Mouse (Mus musculus) kidney, adult 9 months (tissue): ENCODE data around the gene Npdc1.

ENCODE experiments used
- DNase-seq: peaks from one replicate; pipeline ENCODE4 v3.0.0; 2022

Gene Npdc1

GRCm38 (mm10) chr2:25399051-25399450, at the start of gene Npdc1:
Gene Npdc1 (plus strand): TSS chr2:25399351.
- no peak for DNase-seq

- DNase-seq: no peak
Observed at GRCm38 (mm10) chr2:25349499-25349898, 49.7 kb upstream of the Npdc1 start.

- no peak for DNase-seq
Observed at GRCm38 (mm10) chr2:25350701-25351100, 48.5 kb upstream of the Npdc1 start.

GRCm38 (mm10) chr2:25354211-25354610, 44.9 kb upstream of the Npdc1 start:
- DNase-seq: no peak

- DNase-seq: no peak
Observed at GRCm38 (mm10) chr2:25355419-25356066, 43.6 kb upstream of the Npdc1 start.

GRCm38 (mm10) chr2:25356208-25357079, 42.7 kb upstream of the Npdc1 start, which contains the start of gene Dpp7:
Gene Dpp7 (minus strand): TSS chr2:25356359.
- peak; percentile 86 for DNase-seq

GRCm38 (mm10) chr2:25359848-25360247, 39.3 kb upstream of the Npdc1 start:
- no peak for DNase-seq

- no peak for DNase-seq
Observed at GRCm38 (mm10) chr2:25363478-25364178, 35.5 kb upstream of the Npdc1 start.

GRCm38 (mm10) chr2:25364313-25364712, 34.8 kb upstream of the Npdc1 start:
- DNase-seq: no peak

- DNase-seq: no peak
Observed at GRCm38 (mm10) chr2:25364761-25365090, 34.4 kb upstream of the Npdc1 start.

GRCm38 (mm10) chr2:25365091-25365761, 33.9 kb upstream of the Npdc1 start, which contains the start of gene Uap1l1:
Gene Uap1l1 (minus strand): TSS chr2:25365682.
- peak; percentile 86 for DNase-seq

GRCm38 (mm10) chr2:25369996-25370395, 29.2 kb upstream of the Npdc1 start:
- no peak for DNase-seq

GRCm38 (mm10) chr2:25371764-25372643, 27.1 kb upstream of the Npdc1 start, which contains the start of gene Sapcd2:
Gene Sapcd2 (plus strand): TSS chr2:25372321.
- peak; percentile 87 for DNase-seq

GRCm38 (mm10) chr2:25372644-25373391, 26.3 kb upstream of the Npdc1 start:
- DNase-seq: no peak

- DNase-seq: no peak
Observed at GRCm38 (mm10) chr2:25373431-25373830, 25.7 kb upstream of the Npdc1 start.

GRCm38 (mm10) chr2:25376589-25376988, 22.6 kb upstream of the Npdc1 start:
- DNase-seq: peak; percentile 68

GRCm38 (mm10) chr2:25384492-25384891, 14.7 kb upstream of the Npdc1 start:
- no peak for DNase-seq

- DNase-seq: no peak
Observed at GRCm38 (mm10) chr2:25391266-25391665, 7.9 kb upstream of the Npdc1 start.

GRCm38 (mm10) chr2:25394281-25395221, 4.6 kb upstream of the Npdc1 start:
- DNase-seq: peak; percentile 27
